Mouse (Mus musculus): ENCODE results near the gene B3gat3. TPM values are rescaled to one million over a fixed set of nuclear protein-coding genes. Genes with fewer than 3 reads are reported as not detected.
"Not testable (repeated sequence)": the region's sequence is repeated elsewhere in the genome, so short reads cannot be mapped to it uniquely, and the experiment has no call there.

B3gat3 gene
- 75.0 and 83.5 TPM in 2 replicates for polyA plus RNA-seq (2014; fragmentation: Nextera tagmentation; extraction: Ambion mirVana)

DNA sequence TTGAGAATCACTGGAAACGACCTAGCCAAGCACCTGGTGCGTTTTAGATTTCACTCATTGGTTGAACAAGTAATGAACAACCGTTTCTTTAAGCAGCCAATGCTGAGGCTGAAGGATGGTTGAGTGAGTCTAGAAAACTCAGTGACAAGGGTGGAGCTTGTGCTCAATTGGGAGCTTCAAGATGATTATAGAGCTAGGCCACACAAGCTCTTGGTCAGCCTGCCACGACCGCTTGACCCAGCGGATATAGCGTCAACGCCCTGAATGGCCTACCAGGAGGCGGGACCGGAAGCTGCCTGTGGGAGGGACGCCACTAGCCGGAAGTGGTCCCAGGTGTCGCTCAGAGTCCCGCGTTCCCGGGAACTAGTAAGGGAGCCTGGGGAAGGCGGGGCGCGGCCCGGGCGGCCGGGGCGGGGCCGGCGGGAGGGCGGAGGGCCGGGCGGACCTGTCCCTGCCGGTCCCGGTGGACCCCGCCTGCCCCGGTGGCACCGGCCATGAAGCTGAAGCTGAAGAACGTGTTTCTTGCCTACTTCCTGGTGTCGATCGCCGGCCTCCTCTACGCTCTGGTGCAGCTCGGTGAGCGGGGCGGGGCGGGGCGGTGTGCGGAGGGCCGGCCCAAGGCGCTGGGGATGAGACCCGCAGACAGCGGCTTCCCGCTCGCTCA is at the start of gene B3gat3:
Gene B3gat3 (plus strand): TSS at position 302 of the 664 bp plus-strand sequence.
- no peaks in the 10 kb centered on the region for H3K27me3 ChIP-seq (ENCODE audit: control insufficient read depth, insufficient read depth, low read length)
- DNase-seq (peak; percentile 95), ATAC-seq (ENCODE audit: low FRiP score, low TSS enrichment) (peak; percentile 96)
- H3K4me3 ChIP-seq (replicated peaks; ENCODE audit: low read depth, low read length), result peak within 1 kb of the TSS; percentile 83
- peak within 1 kb of the TSS; percentile 85 for H3K27ac ChIP-seq (replicated peaks; ENCODE audit: low read depth, low read length)
- 2% methylated on average over 50 of the region's 50 CpGs for WGBS
- H3K9me3 ChIP-seq (ENCODE audit: control insufficient read depth, low read length), result no peaks in the 10 kb centered on the region
- peaks cover 29% of the 10 kb centered on the region for H3K36me3 ChIP-seq (ENCODE audit: control insufficient read depth, insufficient read depth, low read length)
- H3K4me2 ChIP-seq (ENCODE audit: low read length), result peak within 1 kb of the TSS; percentile 62
- peaks cover 10% of the 10 kb centered on the region; the same call in 1 of the 2 replicates for H3K4me1 ChIP-seq (ENCODE audit: control insufficient read depth, insufficient read depth, low read length)
- peak within 1 kb of the TSS; percentile 80 for H3K9ac ChIP-seq (replicated peaks; ENCODE audit: low read length)

DNA sequence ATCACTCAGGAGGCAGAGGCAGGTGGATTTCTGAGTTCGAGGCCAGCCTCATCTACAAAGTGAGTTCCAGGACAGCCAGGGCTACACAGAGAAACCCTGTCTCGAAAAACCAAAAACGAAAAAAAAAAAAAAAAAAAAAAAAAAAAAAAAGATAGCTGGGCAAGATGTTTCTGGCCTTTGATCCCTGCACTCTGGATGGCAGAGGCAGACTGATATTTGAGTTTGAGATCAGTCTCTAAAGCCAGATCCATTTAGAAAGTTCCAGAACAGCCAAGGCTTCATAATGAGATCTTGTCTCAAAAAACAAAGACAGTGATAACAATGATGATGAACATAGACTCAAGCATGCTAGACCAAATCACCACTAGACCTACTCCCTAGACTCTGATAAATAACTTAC is 49.8 kb upstream of the B3gat3 start:
- H3K9ac ChIP-seq (replicated peaks; ENCODE audit: low read length); H3K4me3 ChIP-seq (replicated peaks; ENCODE audit: low read depth, low read length): not testable (repeated sequence)
- H3K4me2 ChIP-seq (ENCODE audit: low read length), result peak overlapping the region; percentile 84; the same call in 1 of the 2 replicates

DNA sequence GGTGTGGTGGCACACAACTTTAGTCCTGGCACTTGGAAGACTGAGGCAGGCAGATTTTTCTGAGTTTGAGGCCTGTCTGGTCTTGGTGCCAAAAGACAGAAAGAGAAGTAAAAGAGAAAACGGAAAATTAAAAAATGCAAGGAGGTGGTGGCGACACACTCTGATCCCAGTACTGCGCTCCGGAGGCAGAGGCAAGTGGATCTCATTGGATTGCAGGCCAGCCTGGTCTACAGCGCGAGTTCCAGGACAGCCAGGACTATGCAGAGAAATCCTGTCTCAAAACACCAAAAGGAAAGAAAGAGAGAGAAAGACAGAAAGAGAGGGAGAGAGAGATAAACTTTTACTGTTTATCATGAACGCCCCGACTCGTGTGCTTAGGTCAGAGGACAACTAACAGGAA is 49.3 kb upstream of the B3gat3 start:
- H3K9ac ChIP-seq (replicated peaks; ENCODE audit: low read length), result peak overlapping the region; percentile 93
- H3K4me2 ChIP-seq (ENCODE audit: low read length), result peak overlapping the region; percentile 84
- DNase-seq, result no peak
- peak; percentile 38; the same call in 1 of the 2 replicates for ATAC-seq (ENCODE audit: low FRiP score, low TSS enrichment)
- H3K36me3 ChIP-seq (ENCODE audit: control insufficient read depth, insufficient read depth, low read length), result peaks cover 25% of the 10 kb centered on the region
- H3K4me1 ChIP-seq (ENCODE audit: control insufficient read depth, insufficient read depth, low read length), result peaks cover 8% of the 10 kb centered on the region
- 61% methylated on average over 9 of the region's 9 CpGs for WGBS
- no peaks in the 10 kb centered on the region for H3K9me3 ChIP-seq (ENCODE audit: control insufficient read depth, low read length)
- no peaks in the 10 kb centered on the region for H3K27me3 ChIP-seq (ENCODE audit: control insufficient read depth, insufficient read depth, low read length)
- peak overlapping the region; percentile 95 for H3K4me3 ChIP-seq (replicated peaks; ENCODE audit: low read depth, low read length)
- H3K27ac ChIP-seq (replicated peaks; ENCODE audit: low read depth, low read length), result peak overlapping the region; percentile 71

More for the DNA sequence above, 49.8 kb upstream of the B3gat3 start:
- not testable (repeated sequence) for H3K27ac ChIP-seq (replicated peaks; ENCODE audit: low read depth, low read length); H3K9me3 ChIP-seq (ENCODE audit: control insufficient read depth, low read length); ATAC-seq (ENCODE audit: low FRiP score, low TSS enrichment); H3K4me1 ChIP-seq (ENCODE audit: control insufficient read depth, insufficient read depth, low read length); DNase-seq; H3K27me3 ChIP-seq (ENCODE audit: control insufficient read depth, insufficient read depth, low read length)
- WGBS, result 86% methylated on average over 3 of the region's 3 CpGs
- H3K36me3 ChIP-seq (ENCODE audit: control insufficient read depth, insufficient read depth, low read length), result peaks cover 21% of the 10 kb centered on the region

DNA sequence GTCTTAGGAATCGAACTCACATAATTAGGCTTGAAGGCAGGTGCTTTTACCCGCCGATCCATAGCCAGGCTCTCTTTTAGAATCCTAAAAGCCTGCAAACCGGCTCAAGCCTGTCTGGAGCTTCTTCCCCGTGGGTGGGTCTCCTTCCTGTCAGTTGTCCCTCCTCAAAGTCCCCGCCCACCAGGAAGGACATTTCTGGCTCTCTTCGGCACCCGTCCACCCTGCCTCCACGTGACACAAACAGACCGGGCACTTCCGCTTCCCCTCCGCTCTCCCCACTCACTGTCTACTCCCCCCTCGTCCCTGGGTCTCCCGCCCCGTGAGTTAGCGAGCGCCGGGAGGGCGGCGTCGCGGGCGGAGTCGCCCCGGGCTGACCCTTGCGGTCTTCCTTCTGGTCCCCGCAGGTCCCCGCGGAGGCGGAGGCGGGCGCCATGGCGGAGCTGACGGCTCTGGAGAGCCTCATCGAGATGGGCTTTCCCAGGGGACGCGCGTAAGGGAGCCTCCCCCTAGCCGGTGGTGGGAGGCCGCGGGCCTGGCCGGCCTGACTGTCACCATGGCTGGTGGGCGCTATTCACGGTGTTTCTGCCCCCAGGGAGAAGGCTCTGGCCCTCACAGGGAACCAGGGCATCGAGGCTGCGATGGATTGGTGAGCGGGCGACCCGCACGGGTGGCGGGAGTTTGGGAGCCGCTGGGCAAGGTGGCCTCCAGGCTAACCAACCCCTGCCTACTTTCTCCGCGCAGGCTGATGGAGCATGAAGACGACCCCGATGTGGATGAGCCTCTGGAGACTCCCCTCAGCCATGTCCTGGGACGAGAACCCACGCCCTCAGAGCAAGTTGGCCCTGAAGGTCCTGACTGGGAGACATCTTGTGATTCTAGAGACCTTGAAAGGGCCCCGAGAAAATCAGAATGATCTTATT is 48.6 kb upstream of the B3gat3 start, which contains the start of gene Ubxn1:
Gene Ubxn1 (plus strand): TSS at position 230 of the 920 bp plus-strand sequence.
- under 1% methylated on average over 59 of the region's 59 CpGs for WGBS
- H3K4me3 ChIP-seq (replicated peaks; ENCODE audit: low read depth, low read length), result peak within 1 kb of the TSS; percentile 95
- peak; percentile 97 for ATAC-seq (ENCODE audit: low FRiP score, low TSS enrichment)
- DNase-seq, result peak; percentile 96
- peaks cover 32% of the 10 kb centered on the region for H3K36me3 ChIP-seq (ENCODE audit: control insufficient read depth, insufficient read depth, low read length)
- no peaks in the 10 kb centered on the region for H3K27me3 ChIP-seq (ENCODE audit: control insufficient read depth, insufficient read depth, low read length)
- peak within 1 kb of the TSS; percentile 93 for H3K9ac ChIP-seq (replicated peaks; ENCODE audit: low read length)
- H3K27ac ChIP-seq (replicated peaks; ENCODE audit: low read depth, low read length), result peak within 1 kb of the TSS; percentile 77
- peaks cover 8% of the 10 kb centered on the region for H3K4me1 ChIP-seq (ENCODE audit: control insufficient read depth, insufficient read depth, low read length)
- no peaks in the 10 kb centered on the region for H3K9me3 ChIP-seq (ENCODE audit: control insufficient read depth, low read length)
- H3K4me2 ChIP-seq (ENCODE audit: low read length), result peak within 1 kb of the TSS; percentile 84

DNA sequence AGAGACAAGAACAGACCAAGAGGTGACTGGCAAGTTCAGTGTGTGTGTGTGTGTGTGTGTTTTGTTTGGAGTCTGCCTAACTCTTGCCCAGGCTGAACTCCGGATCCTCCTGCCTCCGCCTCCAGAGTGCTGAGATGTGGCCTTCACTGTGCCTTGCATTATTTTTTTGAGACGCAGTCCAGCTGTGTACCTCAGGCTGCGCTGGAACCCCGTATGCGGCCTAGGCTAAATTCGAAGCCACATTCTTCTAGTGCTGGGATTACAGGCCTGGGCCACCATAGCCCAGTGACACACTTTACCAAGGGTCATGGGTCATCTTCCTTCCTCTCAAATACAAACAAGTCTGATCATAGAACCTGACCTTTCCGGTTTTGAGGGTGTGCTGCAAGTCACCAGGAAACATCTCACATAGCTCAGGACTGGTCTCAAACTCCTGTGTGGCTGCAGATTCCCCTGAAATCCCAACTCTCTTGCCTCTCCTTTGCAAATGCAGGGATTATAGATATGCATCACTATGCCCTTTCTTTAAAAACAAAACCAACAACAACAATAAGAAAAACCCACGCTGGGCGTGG is 47.8 kb upstream of the B3gat3 start:
- no peak for ATAC-seq (ENCODE audit: low FRiP score, low TSS enrichment)
- Histone ChIP-seq H3K4me1 (ENCODE audit: control insufficient read depth, insufficient read depth, low read length) (peaks cover 8% of the 10 kb centered on the region), H3K36me3 (ENCODE audit: control insufficient read depth, insufficient read depth, low read length) (peaks cover 39% of the 10 kb centered on the region), H3K9ac (replicated peaks; ENCODE audit: low read length) (peak overlapping the region; percentile 93), H3K27ac (replicated peaks; ENCODE audit: low read depth, low read length) (peak overlapping the region; percentile 77), H3K9me3 (ENCODE audit: control insufficient read depth, low read length) (no peaks in the 10 kb centered on the region), H3K4me3 (replicated peaks; ENCODE audit: low read depth, low read length) (peak overlapping the region; percentile 95), H3K4me2 (ENCODE audit: low read length) (peak overlapping the region; percentile 84), H3K27me3 (ENCODE audit: control insufficient read depth, insufficient read depth, low read length) (no peaks in the 10 kb centered on the region)
- DNase-seq, result no peak
- WGBS, result 79% methylated on average over 10 of the region's 10 CpGs

DNA sequence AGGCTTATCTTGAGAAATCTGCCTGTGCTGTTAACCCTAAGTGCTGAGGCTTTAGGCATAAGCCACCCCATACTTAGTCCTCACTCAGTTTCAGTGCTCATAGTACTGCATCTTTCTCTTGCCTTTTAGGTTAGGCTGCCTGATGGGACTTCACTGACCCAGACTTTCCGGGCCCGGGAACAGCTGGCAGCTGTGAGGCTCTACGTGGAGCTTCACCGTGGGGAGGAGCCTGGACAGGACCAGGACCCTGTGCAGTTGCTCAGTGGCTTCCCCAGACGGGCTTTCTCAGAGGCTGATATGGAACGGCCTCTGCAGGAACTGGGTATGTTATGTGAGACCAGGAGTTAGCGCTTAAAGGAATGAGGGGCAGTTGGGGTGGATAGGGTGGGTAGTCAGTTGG is 45.1 kb upstream of the B3gat3 start:
- Histone ChIP-seq H3K4me3 (replicated peaks; ENCODE audit: low read depth, low read length) (no peak overlapping the region), H3K27me3 (ENCODE audit: control insufficient read depth, insufficient read depth, low read length) (no peaks in the 10 kb centered on the region), H3K27ac (replicated peaks; ENCODE audit: low read depth, low read length) (no peak overlapping the region), H3K36me3 (ENCODE audit: control insufficient read depth, insufficient read depth, low read length) (peaks cover 52% of the 10 kb centered on the region), H3K4me2 (ENCODE audit: low read length) (no peak overlapping the region), H3K9me3 (ENCODE audit: control insufficient read depth, low read length) (no peaks in the 10 kb centered on the region), H3K4me1 (ENCODE audit: control insufficient read depth, insufficient read depth, low read length) (peaks cover 13% of the 10 kb centered on the region), H3K9ac (replicated peaks; ENCODE audit: low read length) (no peak overlapping the region)
- WGBS, result 98% methylated on average over 7 of the region's 7 CpGs
- DNase-seq (no peak), ATAC-seq (ENCODE audit: low FRiP score, low TSS enrichment) (no peak)

DNA sequence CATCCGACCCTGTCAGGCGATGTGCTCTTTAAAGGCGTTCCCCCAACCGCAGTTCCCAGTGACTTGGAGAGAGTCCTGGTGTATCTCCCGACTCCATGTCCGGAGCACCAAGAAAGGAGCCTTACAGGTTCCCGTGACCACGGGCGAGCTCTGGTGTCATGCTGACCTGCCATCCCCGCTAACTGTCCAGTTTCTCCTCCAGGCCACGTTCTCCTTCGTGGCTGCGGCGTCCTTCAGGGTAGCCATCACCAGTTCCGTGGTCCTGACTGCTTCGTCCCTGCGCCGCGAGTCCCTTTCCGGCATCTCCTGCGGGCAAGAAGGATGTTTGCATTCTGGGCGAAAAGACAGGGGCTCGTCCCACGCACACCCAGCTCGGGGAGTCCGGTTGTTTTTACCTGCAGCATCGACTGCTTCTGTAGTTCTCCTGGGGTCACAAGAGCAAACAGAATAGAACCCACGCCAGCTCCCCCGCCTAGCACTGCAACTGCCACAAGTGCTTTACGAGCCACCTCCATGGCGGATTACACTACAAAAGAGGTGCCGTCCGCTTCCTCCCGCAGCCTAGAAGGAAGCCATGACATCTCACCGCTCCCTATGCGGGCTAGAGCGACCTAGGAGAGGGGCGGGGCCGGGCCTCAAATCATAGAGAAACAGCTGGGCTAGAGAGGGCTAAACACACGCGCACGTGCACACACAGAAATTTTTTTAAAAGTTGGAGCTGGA is 39.7 kb upstream of the B3gat3 start, which contains the start of gene Uqcc3:
Gene Uqcc3 (minus strand): TSS at position 613 of the 723 bp plus-strand sequence.
- Histone ChIP-seq H3K4me3 (replicated peaks; ENCODE audit: low read depth, low read length) (peak within 1 kb of the TSS; percentile 72), H3K27ac (replicated peaks; ENCODE audit: low read depth, low read length) (peak within 1 kb of the TSS; percentile 87), H3K9ac (replicated peaks; ENCODE audit: low read length) (peak within 1 kb of the TSS; percentile 88), H3K9me3 (ENCODE audit: control insufficient read depth, low read length) (no peaks in the 10 kb centered on the region), H3K4me2 (ENCODE audit: low read length) (peak within 1 kb of the TSS; percentile 91), H3K27me3 (ENCODE audit: control insufficient read depth, insufficient read depth, low read length) (no peaks in the 10 kb centered on the region), H3K4me1 (ENCODE audit: control insufficient read depth, insufficient read depth, low read length) (peaks cover 10% of the 10 kb centered on the region; the same call in 1 of the 2 replicates), H3K36me3 (ENCODE audit: control insufficient read depth, insufficient read depth, low read length) (peaks cover 30% of the 10 kb centered on the region)
- under 1% methylated on average over 42 of the region's 42 CpGs for WGBS
- ATAC-seq (ENCODE audit: low FRiP score, low TSS enrichment), result peak; percentile 96
- peak; percentile 92 for DNase-seq

DNA sequence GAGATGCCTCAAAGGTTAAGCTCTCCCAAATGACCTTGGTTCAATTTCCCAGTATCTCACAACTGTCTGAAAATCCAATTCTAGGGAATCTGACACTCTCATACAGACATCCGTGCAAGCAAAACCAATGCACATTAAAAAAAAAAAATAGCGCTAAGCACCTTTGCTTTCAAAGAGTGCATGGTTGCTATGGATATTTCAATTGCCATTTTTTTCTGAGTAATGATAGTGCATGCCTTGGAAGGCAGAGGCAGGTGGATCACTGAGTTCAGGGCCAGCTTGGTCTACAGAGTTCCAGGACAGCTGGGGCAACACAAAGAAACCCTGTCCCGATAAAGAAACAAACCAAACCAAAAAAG is 39.2 kb upstream of the B3gat3 start:
- ATAC-seq (ENCODE audit: low FRiP score, low TSS enrichment) (no peak), DNase-seq (no peak)
- Histone ChIP-seq H3K9ac (replicated peaks; ENCODE audit: low read length) (peak overlapping the region; percentile 88; the same call in 1 of the 2 replicates), H3K4me2 (ENCODE audit: low read length) (peak overlapping the region; percentile 91), H3K4me3 (replicated peaks; ENCODE audit: low read depth, low read length) (peak overlapping the region; percentile 72), H3K4me1 (ENCODE audit: control insufficient read depth, insufficient read depth, low read length) (peaks cover 10% of the 10 kb centered on the region; the same call in 1 of the 2 replicates), H3K36me3 (ENCODE audit: control insufficient read depth, insufficient read depth, low read length) (peaks cover 24% of the 10 kb centered on the region), H3K27me3 (ENCODE audit: control insufficient read depth, insufficient read depth, low read length) (no peaks in the 10 kb centered on the region), H3K27ac (replicated peaks; ENCODE audit: low read depth, low read length) (peak overlapping the region; percentile 87; the same call in 1 of the 2 replicates), H3K9me3 (ENCODE audit: control insufficient read depth, low read length) (no peaks in the 10 kb centered on the region)
- WGBS, result 12% methylated on average over 3 of the region's 3 CpGs

All from midbrain, embryonic 14.5 days (tissue).